Mouse (Mus musculus): ENCODE measurements around the gene Igf2bp3. TPM values are rescaled to one million over a fixed set of nuclear protein-coding genes. Genes with fewer than 3 reads are reported as not detected.
A peak's percentile ranks its signal among the peaks of the same experiment; 100 is the strongest.

The Igf2bp3 gene
- total and polyA plus RNA-seq, 3 experiments: 18.4 to 35.6 (median 22.0) TPM

GRCm38 (mm10) chr6:49047848-49048247 lies 166.9 kb downstream of the Igf2bp3 start:
- H3K4me1 ChIP-seq (ENCODE audit: control insufficient read depth in 1 of 2, insufficient read depth in 2 of 2): peaks cover 15 to 22% of the 10 kb centered on the region in 2 experiments
- no peaks in the 10 kb centered on the region for H3K36me3 ChIP-seq (replicated peaks in 1 of 2; ENCODE audit: control insufficient read depth in 1 of 2, insufficient read depth in 1 of 2, low read length in 1 of 2)
- no peaks in the 10 kb centered on the region for H3K27me3 ChIP-seq (replicated peaks)
- in situ Hi-C loops (cut with MboI; ENCODE audit: low pct_ligation_motif_present, low pct_unique_long_range_greater_than_20kb, low sequenced_read_pairs): no loop called here
- H3K9ac ChIP-seq (ENCODE audit: insufficient read depth, low read depth): no peak overlapping the region
- TF ChIP-seq CTCF (conservative IDR thresholded peaks at IDR 0.05 in 1 of 2, IDR thresholded peaks at IDR 0.05 in 1 of 2; ENCODE audit: low read depth in 2 of 2, low read length in 2 of 2): no peak
- TF ChIP-seq PAX5 (IDR thresholded peaks at IDR 0.05; ENCODE audit: low read length): no peak
- TF ChIP-seq MXI1 (IDR thresholded peaks at IDR 0.05; ENCODE audit: low read depth, low read length): peak; percentile 69; the same call in 1 of the 2 replicates
- peak overlapping the region in 1 of 3 experiments; percentile 50 for H3K4me3 ChIP-seq (replicated peaks in 1 of 3; ENCODE audit: low read depth in 2 of 3, low read length in 2 of 3, poor library complexity in 1 of 3)
- DNase-seq (ENCODE audit: extremely low read depth): no peak
- H3K9me3 ChIP-seq (replicated peaks; ENCODE audit: low read length): no peaks in the 10 kb centered on the region
- H3K79me2 ChIP-seq (replicated peaks; ENCODE audit: control insufficient read depth, extremely low read depth, insufficient read depth, poor library complexity, severe bottlenecking): no peaks in the 10 kb centered on the region
- H3K4me2 ChIP-seq (ENCODE audit: insufficient read depth, low read depth, poor library complexity, severe bottlenecking): peak overlapping the region; percentile 54
- dilution Hi-C loops (cut with MboI; ENCODE audit: extremely low pct_ligation_motif_present, extremely low pct_unique_long_range_greater_than_20kb, low sequenced_read_pairs): no loop called here
- no peak overlapping the region for H3K27ac ChIP-seq (ENCODE audit: insufficient read depth, low read depth)

GRCm38 (mm10) chr6:49046976-49047375 lies 167.8 kb downstream of the Igf2bp3 start:
- no peak overlapping the region for H3K9ac ChIP-seq (ENCODE audit: insufficient read depth, low read depth)
- H3K4me2 ChIP-seq (ENCODE audit: insufficient read depth, low read depth, poor library complexity, severe bottlenecking): peak overlapping the region; percentile 54
- peaks cover 15 to 20% of the 10 kb centered on the region in 2 experiments for H3K4me1 ChIP-seq (ENCODE audit: control insufficient read depth in 1 of 2, insufficient read depth in 2 of 2)
- in situ Hi-C loops (cut with MboI; ENCODE audit: low pct_ligation_motif_present, low pct_unique_long_range_greater_than_20kb, low sequenced_read_pairs) (no loop called here), dilution Hi-C loops (cut with MboI; ENCODE audit: extremely low pct_ligation_motif_present, extremely low pct_unique_long_range_greater_than_20kb, low sequenced_read_pairs) (no loop called here)
- peak overlapping the region in 1 of 3 experiments; percentile 50 for H3K4me3 ChIP-seq (replicated peaks in 1 of 3; ENCODE audit: low read depth in 2 of 3, low read length in 2 of 3, poor library complexity in 1 of 3)
- TF ChIP-seq POLR2A (IDR thresholded peaks at IDR 0.05; ENCODE audit: low read depth, low read length) (no peak), MXI1 (IDR thresholded peaks at IDR 0.05; ENCODE audit: low read depth, low read length) (peak; percentile 1; the same call in 1 of the 2 replicates), ZC3H11A (IDR thresholded peaks at IDR 0.05; ENCODE audit: low read depth, low read length) (no peak)
- no peaks in the 10 kb centered on the region for H3K79me2 ChIP-seq (replicated peaks; ENCODE audit: control insufficient read depth, extremely low read depth, insufficient read depth, poor library complexity, severe bottlenecking)
- DNase-seq (ENCODE audit: extremely low read depth): no peak
- no peak overlapping the region for H3K27ac ChIP-seq (ENCODE audit: insufficient read depth, low read depth)
- H3K9me3 ChIP-seq (replicated peaks; ENCODE audit: low read length): no peaks in the 10 kb centered on the region
- no peaks in the 10 kb centered on the region for H3K36me3 ChIP-seq (replicated peaks in 1 of 2; ENCODE audit: control insufficient read depth in 1 of 2, insufficient read depth in 1 of 2, low read length in 1 of 2)
- H3K27me3 ChIP-seq (replicated peaks): no peaks in the 10 kb centered on the region

GRCm38 (mm10) chr6:49046502-49046901 lies 168.3 kb downstream of the Igf2bp3 start:
- Histone ChIP-seq H3K4me1 (ENCODE audit: control insufficient read depth in 1 of 2, insufficient read depth in 2 of 2) (peaks cover 15 to 19% of the 10 kb centered on the region in 2 experiments), H3K27me3 (replicated peaks) (no peaks in the 10 kb centered on the region), H3K79me2 (replicated peaks; ENCODE audit: control insufficient read depth, extremely low read depth, insufficient read depth, poor library complexity, severe bottlenecking) (no peaks in the 10 kb centered on the region), H3K9me3 (replicated peaks; ENCODE audit: low read length) (no peaks in the 10 kb centered on the region), H3K36me3 (replicated peaks in 1 of 2; ENCODE audit: control insufficient read depth in 1 of 2, insufficient read depth in 1 of 2, low read length in 1 of 2) (no peaks in the 10 kb centered on the region), H3K4me3 (replicated peaks in 1 of 3; ENCODE audit: low read depth in 2 of 3, low read length in 2 of 3, poor library complexity in 1 of 3) (no peak overlapping the region), H3K27ac (ENCODE audit: insufficient read depth, low read depth) (no peak overlapping the region), H3K9ac (ENCODE audit: insufficient read depth, low read depth) (no peak overlapping the region), H3K4me2 (ENCODE audit: insufficient read depth, low read depth, poor library complexity, severe bottlenecking) (peak overlapping the region; percentile 54; the same call in 1 of the 2 replicates)
- peak; percentile 45 for DNase-seq (ENCODE audit: extremely low read depth)
- dilution Hi-C loops (cut with MboI; ENCODE audit: extremely low pct_ligation_motif_present, extremely low pct_unique_long_range_greater_than_20kb, low sequenced_read_pairs): no loop called here
- in situ Hi-C loops (cut with MboI; ENCODE audit: low pct_ligation_motif_present, low pct_unique_long_range_greater_than_20kb, low sequenced_read_pairs): no loop called here
- TF ChIP-seq MAZ (IDR thresholded peaks at IDR 0.05; ENCODE audit: low read depth, low read length): 0 out of 2 replicates have a peak, but pooled peaks have one; percentile 15
- TF ChIP-seq HCFC1 (IDR thresholded peaks at IDR 0.05; ENCODE audit: low read depth, low read length): no peak
- TF ChIP-seq MEF2A (IDR thresholded peaks at IDR 0.05; ENCODE audit: borderline replicate concordance, low read depth, low read length): 0 out of 2 replicates have a peak, but pooled peaks have one; percentile 16
- peak; percentile 99 for TF ChIP-seq TCF12 (IDR thresholded peaks at IDR 0.05; ENCODE audit: low read depth, low read length)
- TF ChIP-seq MXI1 (IDR thresholded peaks at IDR 0.05; ENCODE audit: low read depth, low read length): peak; percentile 12; the same call in 1 of the 2 replicates
- peak; percentile 83 for TF ChIP-seq JUN (IDR thresholded peaks at IDR 0.05; ENCODE audit: insufficient read depth, low read depth, low read length)
- TF ChIP-seq SIN3A (IDR thresholded peaks at IDR 0.05; ENCODE audit: low read length): 0 out of 2 replicates have a peak, but pooled peaks have one; percentile 42
- peak; percentile 87; the same call in 1 of the 2 replicates for TF ChIP-seq IRF4 (IDR thresholded peaks at IDR 0.05; ENCODE audit: low read depth, low read length)
- peak; percentile 88 for TF ChIP-seq EP300 (IDR thresholded peaks at IDR 0.05; ENCODE audit: low read length)
- peak; percentile 68 for TF ChIP-seq BHLHE40 (IDR thresholded peaks at IDR 0.05; ENCODE audit: low read depth, low read length)
- TF ChIP-seq JUND (conservative IDR thresholded peaks at IDR 0.05; ENCODE audit: low read depth, low read length): peak; percentile 51; the same call in 1 of the 2 replicates
- TF ChIP-seq ETS1 (conservative IDR thresholded peaks at IDR 0.05; ENCODE audit: low read depth, low read length): peak; percentile 30; the same call in 1 of the 2 replicates
- peak; percentile 78 for TF ChIP-seq RCOR1 (conservative IDR thresholded peaks at IDR 0.05; ENCODE audit: low read depth, low read length)
- TF ChIP-seq ZNF384 (IDR thresholded peaks at IDR 0.05; ENCODE audit: low read depth, low read length): no peak
- TF ChIP-seq MYC (IDR thresholded peaks at IDR 0.05; ENCODE audit: low read depth, low read length): 0 out of 2 replicates have a peak, but pooled peaks have one; percentile 18
- TF ChIP-seq ELF1 (IDR thresholded peaks at IDR 0.05; ENCODE audit: low read depth, low read length): no peak
- TF ChIP-seq CHD1 (IDR thresholded peaks at IDR 0.05; ENCODE audit: low read depth, low read length): no peak
